Mouse (Mus musculus): ENCODE data around the gene Gpr50. TPM values are rescaled to one million over a fixed set of nuclear protein-coding genes. Genes with fewer than 3 reads are reported as not detected.

Gene Gpr50
- not detected for total RNA-seq (2018; cell fraction: chromatin; rRNA removed)
- total RNA-seq (2018; cell fraction: cytosol; rRNA removed) = not detected
- total RNA-seq (2018; cell fraction: nucleus; rRNA removed) = not detected
- not detected in 3 replicates for polyA plus RNA-seq (2018)

- Histone ChIP-seq H3K4me3 (ENCODE audit: inconsistent target) (no peak within 1 kb of the TSS), H3K36me3 (ENCODE audit: inconsistent target) (no peaks in the 10 kb centered on the region), H3K27ac (no peak within 1 kb of the TSS), H3K79me2 (ENCODE audit: inconsistent target) (no peaks in the 10 kb centered on the region)
- 56% methylated on average over 9 of the region's 9 CpGs for WGBS (ENCODE audit: missing documents)
Observed at GRCm38 (mm10) chrX:71663374-71663773, at the start of gene Gpr50. Gene Gpr50, plus strand, starts transcription at chrX:71663667.

GRCm38 (mm10) chrX:71622286-71622685, 41.2 kb upstream of the Gpr50 start:
- Histone ChIP-seq H3K36me3 (ENCODE audit: inconsistent target) (no peaks in the 10 kb centered on the region), H3K4me3 (ENCODE audit: inconsistent target) (no peak overlapping the region), H3K79me2 (ENCODE audit: inconsistent target) (no peaks in the 10 kb centered on the region), H3K27ac (no peak overlapping the region)
- 67% methylated on average over 1 of the region's 1 CpGs for WGBS (ENCODE audit: missing documents)

GRCm38 (mm10) chrX:71623843-71624242, 39.6 kb upstream of the Gpr50 start:
- H3K79me2 ChIP-seq (ENCODE audit: inconsistent target) = no peaks in the 10 kb centered on the region
- 18% methylated on average over 1 of the region's 1 CpGs for WGBS (ENCODE audit: missing documents)

GRCm38 (mm10) chrX:71628306-71628705, 35.2 kb upstream of the Gpr50 start:
- WGBS (ENCODE audit: missing documents) = 11% methylated on average over 4 of the region's 4 CpGs
- Histone ChIP-seq H3K36me3 (ENCODE audit: inconsistent target) (no peaks in the 10 kb centered on the region), H3K27ac (no peak overlapping the region), H3K79me2 (ENCODE audit: inconsistent target) (no peaks in the 10 kb centered on the region), H3K4me3 (ENCODE audit: inconsistent target) (no peak overlapping the region)

More at GRCm38 (mm10) chrX:71623843-71624242, 39.6 kb upstream of the Gpr50 start:
- H3K4me3 ChIP-seq (ENCODE audit: inconsistent target) = no peak overlapping the region
- no peak overlapping the region for H3K27ac ChIP-seq
- H3K36me3 ChIP-seq (ENCODE audit: inconsistent target) = no peaks in the 10 kb centered on the region

- Histone ChIP-seq H3K79me2 (ENCODE audit: inconsistent target) (no peaks in the 10 kb centered on the region), H3K27ac (no peak overlapping the region), H3K36me3 (ENCODE audit: inconsistent target) (no peaks in the 10 kb centered on the region), H3K4me3 (ENCODE audit: inconsistent target) (no peak overlapping the region)
- 86% methylated on average over 4 of the region's 4 CpGs for WGBS (ENCODE audit: missing documents)
Observed at GRCm38 (mm10) chrX:71630709-71631108, 32.8 kb upstream of the Gpr50 start.

- Histone ChIP-seq H3K27ac (no peak overlapping the region), H3K36me3 (ENCODE audit: inconsistent target) (no peaks in the 10 kb centered on the region), H3K79me2 (ENCODE audit: inconsistent target) (no peaks in the 10 kb centered on the region), H3K4me3 (ENCODE audit: inconsistent target) (no peak overlapping the region)
- 67% methylated on average over 1 of the region's 1 CpGs for WGBS (ENCODE audit: missing documents)
Observed at GRCm38 (mm10) chrX:71631130-71631529, 32.3 kb upstream of the Gpr50 start.

- H3K79me2 ChIP-seq (ENCODE audit: inconsistent target) = no peaks in the 10 kb centered on the region
- no peaks in the 10 kb centered on the region for H3K36me3 ChIP-seq (ENCODE audit: inconsistent target)
- H3K4me3 ChIP-seq (ENCODE audit: inconsistent target) = no peak overlapping the region
- 0% methylated on average over 6 of the region's 6 CpGs for WGBS (ENCODE audit: missing documents)
- H3K27ac ChIP-seq = no peak overlapping the region
Observed at GRCm38 (mm10) chrX:71647958-71648357, 15.5 kb upstream of the Gpr50 start.

- no peaks in the 10 kb centered on the region for H3K79me2 ChIP-seq (ENCODE audit: inconsistent target)
- H3K27ac ChIP-seq = no peak overlapping the region
- no peaks in the 10 kb centered on the region for H3K36me3 ChIP-seq (ENCODE audit: inconsistent target)
- 0% methylated on average over 1 of the region's 1 CpGs for WGBS (ENCODE audit: missing documents)
- no peak overlapping the region for H3K4me3 ChIP-seq (ENCODE audit: inconsistent target)
Observed at GRCm38 (mm10) chrX:71648434-71648833, 15.0 kb upstream of the Gpr50 start.

- no peaks in the 10 kb centered on the region for H3K36me3 ChIP-seq (ENCODE audit: inconsistent target)
- 59% methylated on average over 6 of the region's 6 CpGs for WGBS (ENCODE audit: missing documents)
- H3K4me3 ChIP-seq (ENCODE audit: inconsistent target) = no peak overlapping the region
- H3K79me2 ChIP-seq (ENCODE audit: inconsistent target) = no peaks in the 10 kb centered on the region
- no peak overlapping the region for H3K27ac ChIP-seq
Observed at GRCm38 (mm10) chrX:71648848-71649454, 14.5 kb upstream of the Gpr50 start.

GRCm38 (mm10) chrX:71649993-71650392, 13.5 kb upstream of the Gpr50 start:
- Histone ChIP-seq H3K4me3 (ENCODE audit: inconsistent target) (no peak overlapping the region), H3K79me2 (ENCODE audit: inconsistent target) (no peaks in the 10 kb centered on the region), H3K27ac (no peak overlapping the region), H3K36me3 (ENCODE audit: inconsistent target) (no peaks in the 10 kb centered on the region)
- 53% methylated on average over 8 of the region's 8 CpGs for WGBS (ENCODE audit: missing documents)

- 37% methylated on average over 14 of the region's 14 CpGs for WGBS (ENCODE audit: missing documents)
- Histone ChIP-seq H3K27ac (no peak overlapping the region), H3K79me2 (ENCODE audit: inconsistent target) (no peaks in the 10 kb centered on the region), H3K4me3 (ENCODE audit: inconsistent target) (no peak overlapping the region), H3K36me3 (ENCODE audit: inconsistent target) (no peaks in the 10 kb centered on the region)
Observed at GRCm38 (mm10) chrX:71661794-71662193, 1.7 kb upstream of the Gpr50 start.

- no peaks in the 10 kb centered on the region for H3K79me2 ChIP-seq (ENCODE audit: inconsistent target)
- no peak overlapping the region for H3K4me3 ChIP-seq (ENCODE audit: inconsistent target)
- no peaks in the 10 kb centered on the region for H3K36me3 ChIP-seq (ENCODE audit: inconsistent target)
- no peak overlapping the region for H3K27ac ChIP-seq
- WGBS (ENCODE audit: missing documents) = 26% methylated on average over 65 of the region's 76 CpGs
Observed at GRCm38 (mm10) chrX:71663871-71664687, 612 bp downstream of the Gpr50 start.

- 21% methylated on average over 15 of the region's 15 CpGs for WGBS (ENCODE audit: missing documents)
- no peaks in the 10 kb centered on the region for H3K36me3 ChIP-seq (ENCODE audit: inconsistent target)
- no peaks in the 10 kb centered on the region for H3K79me2 ChIP-seq (ENCODE audit: inconsistent target)
- H3K27ac ChIP-seq = no peak overlapping the region
- no peak overlapping the region for H3K4me3 ChIP-seq (ENCODE audit: inconsistent target)
Observed at GRCm38 (mm10) chrX:71664688-71665026, 1.2 kb downstream of the Gpr50 start.

GRCm38 (mm10) chrX:71670254-71670653, 6.8 kb downstream of the Gpr50 start:
- no peak overlapping the region for H3K4me3 ChIP-seq (ENCODE audit: inconsistent target)
- H3K79me2 ChIP-seq (ENCODE audit: inconsistent target) = no peaks in the 10 kb centered on the region
- WGBS (ENCODE audit: missing documents) = 44% methylated on average over 6 of the region's 6 CpGs
- no peaks in the 10 kb centered on the region for H3K36me3 ChIP-seq (ENCODE audit: inconsistent target)
- no peak overlapping the region for H3K27ac ChIP-seq

- no peaks in the 10 kb centered on the region for H3K79me2 ChIP-seq (ENCODE audit: inconsistent target)
- H3K36me3 ChIP-seq (ENCODE audit: inconsistent target) = no peaks in the 10 kb centered on the region
- no peak overlapping the region for H3K4me3 ChIP-seq (ENCODE audit: inconsistent target)
- WGBS (ENCODE audit: missing documents) = 35% methylated on average over 6 of the region's 6 CpGs
- H3K27ac ChIP-seq = no peak overlapping the region
Observed at GRCm38 (mm10) chrX:71700817-71701469, 37.5 kb downstream of the Gpr50 start.

Measured in macrophage (primary cell).